Mouse (Mus musculus) embryo, embryonic 10 days (tissue): ENCODE data around the gene Kcnn4.
A peak's percentile ranks its signal among the peaks of the same experiment; 100 is the strongest.

Experiments used
- DNase-seq: peaks from one replicate; pipeline ENCODE4 v3.0.0-alpha.2; 2015; ENCODE audit warnings: low spot score

Gene Kcnn4

GRCm38 (mm10) chr7:24366716-24367632, 3.1 kb upstream of the Kcnn4 start:
- no peak for DNase-seq

DNA sequence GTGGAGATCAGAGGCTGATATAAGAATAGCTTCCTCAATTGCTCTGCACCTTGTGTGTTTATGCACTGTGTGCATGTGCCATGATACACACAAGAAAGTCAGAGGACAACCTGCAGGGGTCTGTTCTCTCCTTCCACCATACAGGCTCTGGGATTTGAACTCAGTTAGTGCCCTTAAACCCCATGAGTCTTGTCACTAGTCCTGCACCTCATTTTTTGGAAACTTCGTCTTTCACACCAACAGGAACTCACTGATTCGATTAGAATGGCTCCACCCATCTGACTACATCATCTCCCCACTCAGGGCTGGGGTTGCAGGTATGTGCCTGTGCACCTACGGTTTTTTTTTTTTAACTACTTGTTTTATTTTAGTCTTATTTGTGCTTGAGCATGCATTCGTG, 1.8 kb upstream of the Kcnn4 start:
- DNase-seq, result no peak

DNA sequence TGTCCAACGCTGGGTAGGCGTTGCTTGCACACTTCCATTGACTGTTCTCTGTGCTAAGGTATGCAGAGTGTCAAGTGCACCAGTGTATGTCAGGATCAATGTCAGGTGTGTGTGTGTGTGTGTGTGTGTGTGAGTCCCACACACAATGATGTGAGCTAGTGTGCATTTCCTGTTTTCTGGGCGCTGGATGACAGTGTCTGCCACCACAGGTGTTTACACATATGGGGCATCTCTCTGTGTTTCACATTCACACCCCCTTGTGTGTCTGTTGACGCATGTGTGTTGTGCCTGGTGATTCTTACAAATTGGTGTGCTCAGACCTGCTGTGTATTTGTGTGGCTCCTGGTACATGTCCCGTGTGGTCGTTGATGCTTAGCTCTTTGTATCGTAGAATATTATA, 1.1 kb upstream of the Kcnn4 start:
- no peak for DNase-seq

DNA sequence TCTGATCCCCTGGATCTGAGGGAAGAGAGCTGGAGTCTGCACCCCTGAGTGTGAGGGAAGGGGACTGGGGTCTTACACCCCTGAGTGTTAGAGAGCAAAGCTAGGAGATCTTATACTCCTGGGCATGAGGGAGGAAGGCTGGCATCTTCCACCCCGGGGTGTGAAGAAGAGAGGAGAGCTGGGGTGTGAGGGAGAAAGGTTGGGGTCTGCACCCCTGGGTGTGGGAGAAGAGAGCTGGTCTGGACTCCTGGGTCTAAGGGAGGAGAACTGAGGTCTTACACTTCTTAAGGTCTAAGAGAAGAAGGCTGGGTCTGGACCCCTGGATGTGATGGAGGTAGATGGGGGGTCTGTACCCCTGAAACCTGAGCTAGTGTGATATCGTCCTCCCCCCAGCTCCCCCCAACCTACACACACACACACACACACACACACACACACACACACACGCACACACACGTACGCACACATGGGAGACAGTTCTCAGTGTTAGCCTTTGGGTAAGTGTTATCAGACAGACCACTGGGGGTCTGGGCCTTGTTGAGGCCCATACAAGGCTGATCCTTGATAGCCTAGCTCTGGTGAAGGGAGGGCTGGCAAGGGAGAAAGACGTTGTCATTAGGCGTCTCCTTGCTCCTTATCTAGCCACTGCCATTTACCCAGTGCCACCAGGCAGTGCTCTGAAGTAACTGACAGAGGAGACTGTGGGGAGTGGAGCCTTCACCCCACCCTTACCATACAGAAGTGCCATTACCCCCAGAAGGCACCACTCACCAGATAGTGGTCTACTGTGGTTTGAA, 1.1 kb downstream of the Kcnn4 start:
- no peak for DNase-seq

- no peak for DNase-seq
Observed at GRCm38 (mm10) chr7:24371809-24372145, 1.7 kb downstream of the Kcnn4 start.

DNA sequence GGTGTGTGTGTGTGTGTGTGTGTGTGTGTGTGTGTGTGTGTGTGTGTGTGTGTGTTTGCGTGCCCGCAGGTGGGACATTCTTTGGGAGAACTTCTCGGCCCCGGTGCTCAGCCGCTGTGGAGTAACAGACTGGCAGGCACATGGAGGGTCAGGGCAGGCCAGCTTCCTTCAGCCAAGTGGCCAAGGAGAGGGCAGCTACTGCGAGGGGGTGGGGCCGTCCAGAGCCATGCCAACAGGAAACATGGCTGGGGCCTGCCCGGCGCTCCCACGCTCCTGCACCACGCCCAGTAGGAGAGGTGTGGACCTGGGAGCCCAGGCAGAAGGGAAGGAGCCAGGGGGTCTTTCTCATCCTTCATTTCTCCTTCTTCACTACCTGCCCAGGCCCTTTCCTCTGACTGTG, 2.2 kb downstream of the Kcnn4 start:
- no peak for DNase-seq

DNA sequence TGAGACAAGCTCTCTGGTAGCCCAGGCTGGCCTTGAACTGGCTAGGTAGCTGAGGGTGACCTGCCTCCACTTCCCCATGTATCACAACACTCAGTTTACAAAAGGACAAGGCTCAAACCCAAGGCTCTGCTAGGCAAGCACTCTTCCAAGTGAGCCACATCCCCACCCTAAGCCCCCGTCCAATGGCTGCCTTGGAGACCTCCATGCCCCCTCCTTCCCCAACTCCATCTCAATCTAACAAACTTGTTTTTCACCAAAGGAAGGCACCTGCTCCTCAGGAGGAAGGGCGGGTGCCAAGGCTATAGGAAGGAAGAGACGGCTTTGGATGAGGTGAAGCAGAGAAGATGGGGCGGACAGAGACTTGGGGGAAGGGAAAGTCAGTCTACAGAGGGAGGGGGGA, 2.7 kb downstream of the Kcnn4 start:
- DNase-seq, result no peak

GRCm38 (mm10) chr7:24373538-24374379, 3.7 kb downstream of the Kcnn4 start:
- DNase-seq, result no peak

DNA sequence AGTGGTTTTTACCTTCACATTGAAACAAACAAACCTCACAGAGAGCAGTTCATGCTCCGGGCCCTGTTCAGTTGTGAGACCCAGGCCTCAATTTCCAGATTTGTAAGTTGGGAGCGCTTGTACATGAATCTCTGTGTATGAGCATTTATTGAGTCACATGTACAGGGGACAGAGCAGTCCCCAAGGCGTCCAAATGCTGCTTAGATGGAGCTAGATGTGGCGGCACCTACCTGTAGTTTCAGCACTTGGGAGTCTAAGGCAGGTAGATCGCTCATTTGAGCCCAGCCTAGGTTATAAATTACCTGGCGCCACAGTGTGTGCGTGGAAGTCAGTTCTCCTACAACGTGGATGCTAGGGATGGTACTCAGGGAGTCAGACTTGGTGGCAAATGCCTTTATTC, 6.4 kb downstream of the Kcnn4 start:
- DNase-seq, result no peak

DNA sequence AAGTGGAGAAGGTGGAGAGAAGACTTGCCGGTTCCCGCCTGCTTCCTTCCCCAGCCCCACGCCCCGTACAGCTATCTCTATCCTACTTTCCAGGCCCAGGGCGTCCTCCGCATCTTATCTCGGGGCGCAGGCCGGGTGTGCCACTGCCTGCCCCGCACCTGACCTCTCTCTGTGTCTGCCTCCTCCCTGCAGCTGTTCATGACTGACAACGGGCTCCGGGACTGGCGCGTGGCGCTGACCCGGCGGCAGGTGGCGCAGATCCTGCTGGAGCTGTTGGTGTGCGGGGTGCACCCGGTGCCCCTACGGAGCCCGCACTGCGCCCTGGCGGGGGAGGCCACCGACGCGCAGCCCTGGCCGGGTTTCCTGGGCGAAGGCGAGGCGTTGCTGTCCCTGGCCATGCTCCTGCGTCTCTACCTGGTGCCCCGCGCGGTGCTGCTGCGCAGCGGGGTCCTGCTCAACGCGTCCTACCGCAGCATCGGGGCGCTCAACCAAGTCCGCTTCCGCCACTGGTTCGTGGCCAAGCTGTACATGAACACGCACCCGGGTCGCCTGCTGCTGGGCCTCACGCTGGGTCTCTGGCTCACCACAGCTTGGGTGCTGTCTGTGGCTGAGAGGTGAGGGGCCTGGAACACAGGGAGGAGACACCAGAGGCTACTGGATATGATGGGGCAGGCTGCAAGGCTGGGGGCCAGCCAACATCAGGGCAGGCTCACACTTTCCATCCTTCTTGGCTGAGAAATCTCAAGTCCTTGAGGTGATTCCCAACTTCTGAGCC, 7.2 kb downstream of the Kcnn4 start:
- DNase-seq, result peak; percentile 72

- no peak for DNase-seq
Observed at GRCm38 (mm10) chr7:24378049-24378701, 8.1 kb downstream of the Kcnn4 start.

- DNase-seq, result no peak
Observed at GRCm38 (mm10) chr7:24379934-24380333, 9.9 kb downstream of the Kcnn4 start.

DNA sequence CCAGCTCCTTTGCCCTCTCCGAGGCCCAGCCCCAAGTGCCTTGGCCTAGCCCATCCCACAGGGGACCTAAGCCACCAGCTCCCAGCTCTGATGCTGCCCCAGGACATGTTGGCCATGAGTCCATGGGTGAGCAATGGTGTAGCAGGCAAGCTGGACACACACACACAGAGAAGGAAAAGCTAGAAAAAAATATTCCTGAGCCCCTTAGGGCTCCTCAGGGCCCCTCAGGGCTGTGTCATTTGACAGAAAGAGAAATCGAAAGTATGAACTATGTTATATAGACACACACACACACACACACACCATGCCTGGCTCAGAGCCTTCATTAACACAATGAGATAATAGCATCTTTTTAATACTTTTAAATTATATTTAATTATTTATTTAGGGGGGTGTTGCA, 10.3 kb downstream of the Kcnn4 start:
- DNase-seq, result no peak

- DNase-seq, result no peak
Observed at GRCm38 (mm10) chr7:24382730-24383372, 12.8 kb downstream of the Kcnn4 start.

DNA sequence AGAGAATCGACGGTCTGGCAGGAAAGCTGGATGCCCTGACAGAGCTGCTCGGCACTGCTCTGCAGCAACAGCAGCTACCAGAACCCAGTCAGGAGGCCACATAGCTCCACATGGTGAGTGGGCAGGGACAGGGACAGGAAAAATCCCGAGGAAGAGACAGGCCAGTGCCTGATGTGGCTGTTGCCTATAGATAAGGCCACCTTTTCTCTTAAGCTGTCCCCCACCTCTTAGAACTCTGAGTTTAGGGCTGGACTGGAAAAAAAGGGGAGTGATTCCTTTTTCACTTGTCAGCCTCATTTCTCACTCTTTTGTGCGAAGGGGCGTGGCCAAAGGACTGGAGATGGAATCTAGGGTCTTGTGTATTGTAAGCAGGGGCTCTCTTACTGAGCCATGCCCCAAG, 14.0 kb downstream of the Kcnn4 start:
- no peak for DNase-seq

- DNase-seq, result peak; percentile 80
Observed at GRCm38 (mm10) chr7:24384827-24385226, 14.8 kb downstream of the Kcnn4 start.

GRCm38 (mm10) chr7:24387059-24387556, 17.0 kb downstream of the Kcnn4 start:
- DNase-seq, result no peak

DNA sequence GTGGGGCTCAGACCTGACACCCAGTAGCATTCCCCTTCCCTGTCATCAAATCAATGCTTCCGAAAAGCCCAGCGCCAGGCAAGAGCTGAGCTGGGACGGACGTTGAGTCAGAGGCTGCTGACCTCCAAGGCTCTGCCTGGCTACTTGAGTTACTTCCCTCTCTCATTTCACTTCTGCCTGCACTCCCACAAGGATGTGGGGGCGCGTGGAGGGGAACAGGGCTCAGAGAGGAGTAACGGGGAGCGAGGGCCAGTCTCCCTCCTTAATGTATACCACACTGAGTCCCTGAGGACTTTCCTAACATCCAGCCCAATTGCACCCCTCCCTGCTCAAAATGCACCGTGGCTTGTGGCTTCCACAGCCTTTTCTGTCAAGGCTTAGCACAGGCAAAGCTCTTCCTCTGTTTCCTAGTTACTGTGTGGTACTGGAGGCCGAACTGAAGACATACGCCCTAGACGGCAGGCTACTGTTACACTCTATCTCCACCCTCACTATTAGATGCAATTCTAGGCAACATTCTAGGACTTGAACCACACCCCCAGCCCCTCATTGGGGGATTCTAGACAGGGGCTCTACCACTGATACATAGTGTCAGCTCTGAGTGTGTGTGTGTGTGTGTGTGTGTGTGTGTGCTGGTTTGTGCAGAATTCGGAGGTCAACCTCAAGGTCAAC, 19.6 kb downstream of the Kcnn4 start:
- DNase-seq, result no peak

GRCm38 (mm10) chr7:24390512-24390911, 20.4 kb downstream of the Kcnn4 start:
- no peak for DNase-seq

- DNase-seq, result peak; percentile 65
Observed at GRCm38 (mm10) chr7:24391077-24391476, 21.0 kb downstream of the Kcnn4 start.
